Mouse (Mus musculus) CH12.LX (cell line): ENCODE data around the gene AC124502.3. TPM values are rescaled to one million over a fixed set of nuclear protein-coding genes. Genes with fewer than 3 reads are reported as not detected.

Experiments used
- DNase-seq: peaks from one replicate; pipeline ENCODE4 v3.0.0-alpha.2; 2013; ENCODE audit errors: extremely low read depth
- H3K27ac ChIP-seq: 2 replicates; pipeline ENCODE4 v1.5.1; 2012; ENCODE audit warnings: low read depth, mild to moderate bottlenecking, control low read depth, moderate library complexity; ENCODE audit not compliant: insufficient read depth
- H3K27me3 ChIP-seq: replicated peaks from 2 replicates; pipeline ENCODE3; 2012; ENCODE audit warnings: inconsistent platforms
- H3K36me3 ChIP-seq, 2 experiments: replicated peaks in 1 of 2; 2 replicates each; pipeline versions ENCODE3 to v1.6.1; 2012; ENCODE audit warnings: inconsistent platforms in 1 of 2, low read length in 1 of 2, mild to moderate bottlenecking in 1 of 2, mixed read lengths in 1 of 2, moderate library complexity in 1 of 2; ENCODE audit not compliant: control insufficient read depth in 1 of 2, insufficient read depth in 1 of 2
- H3K4me1 ChIP-seq, 2 experiments: 2 replicates each; pipeline ENCODE4 v1.6.1; 2012; ENCODE audit warnings: inconsistent platforms in 1 of 2, moderate library complexity in 1 of 2; ENCODE audit not compliant: insufficient read depth in 2 of 2, control insufficient read depth in 1 of 2
- H3K4me2 ChIP-seq: 2 replicates; pipeline ENCODE4 v1.6.1; 2012; ENCODE audit warnings: low read depth, mild to moderate bottlenecking, control low read depth; ENCODE audit not compliant: poor library complexity, insufficient read depth, severe bottlenecking
- H3K4me3 ChIP-seq, 3 experiments: fragments of 150-350 bp in 1 of 3; sonication (generic) in 1 of 3; replicated peaks in 1 of 3; 2 replicates each; pipeline versions ENCODE3 to v1.5.1; 2011 to 2012; ENCODE audit warnings: low read depth in 2 of 3, low read length in 2 of 3, mild to moderate bottlenecking in 2 of 3, moderate library complexity in 2 of 3, control low read depth in 1 of 3, improper control_type of control experiment in 1 of 3, inconsistent platforms in 1 of 3, mixed read lengths in 1 of 3; ENCODE audit not compliant: poor library complexity in 1 of 3
- H3K79me2 ChIP-seq: replicated peaks from 2 replicates; pipeline ENCODE4 v1.6.1; 2012; ENCODE audit warnings: mild to moderate bottlenecking, moderate library complexity; ENCODE audit not compliant: control insufficient read depth, poor library complexity, insufficient read depth, severe bottlenecking; ENCODE audit errors: extremely low read depth
- H3K9ac ChIP-seq: 2 replicates; pipeline ENCODE4 v1.6.1; 2012; ENCODE audit warnings: low read depth, mild to moderate bottlenecking, control low read depth, moderate library complexity; ENCODE audit not compliant: insufficient read depth
- H3K9me3 ChIP-seq: replicated peaks from 2 replicates; pipeline ENCODE3; 2012; ENCODE audit warnings: low read length, inconsistent platforms, mixed read lengths
- BHLHE40 ChIP-seq: IDR thresholded peaks from 2 replicates; pipeline ENCODE4 v1.6.1; 2011; ENCODE audit warnings: mild to moderate bottlenecking, low read depth, low read length, improper control_type of control experiment
- E2F4 ChIP-seq: IDR thresholded peaks from 2 replicates; pipeline ENCODE4 v1.6.1; 2011; ENCODE audit warnings: low read depth, low read length, improper control_type of control experiment; ENCODE audit not compliant: insufficient replicate concordance
- JUND ChIP-seq: conservative IDR thresholded peaks from 2 replicates; pipeline ENCODE4 v1.6.1; 2011; ENCODE audit warnings: low read depth, low read length, improper control_type of control experiment
- MAX ChIP-seq: IDR thresholded peaks from 2 replicates; pipeline ENCODE4 v1.6.1; 2011; ENCODE audit warnings: low read length, improper control_type of control experiment
- MXI1 ChIP-seq: IDR thresholded peaks from 2 replicates; pipeline ENCODE4 v1.6.1; 2011; ENCODE audit warnings: mild to moderate bottlenecking, low read depth, low read length, improper control_type of control experiment
- MYC ChIP-seq: IDR thresholded peaks from 2 replicates; pipeline ENCODE4 v1.6.1; 2011; ENCODE audit warnings: low read depth, mild to moderate bottlenecking, improper control_type of control experiment, low read length
- NRF1 ChIP-seq: IDR thresholded peaks from 2 replicates; pipeline ENCODE4 v1.6.1; 2014; ENCODE audit warnings: low read depth, mild to moderate bottlenecking, inconsistent platforms, low read length, improper control_type of control experiment, moderate library complexity
- SIN3A ChIP-seq: IDR thresholded peaks from 2 replicates; pipeline ENCODE4 v1.6.1; 2012; ENCODE audit warnings: low read length, improper control_type of control experiment, inconsistent platforms
- TBP ChIP-seq: conservative IDR thresholded peaks from 2 replicates; pipeline ENCODE4 v1.6.1; 2011; ENCODE audit warnings: low read depth, low read length, improper control_type of control experiment
- dilution Hi-C: fragments of 300-500 bp; cut with MboI; formaldehyde crosslinking; loops from 2 replicates; pipeline ENCODE4 v1.14.3; 2020; ENCODE audit warnings: low sequenced_read_pairs; ENCODE audit not compliant: extremely low pct_unique_long_range_greater_than_20kb, extremely low pct_ligation_motif_present
- in situ Hi-C: fragments of 300-500 bp; cut with MboI; formaldehyde crosslinking; loops from 3 replicates; pipeline ENCODE4 v1.14.3; 2019; ENCODE audit warnings: low sequenced_read_pairs, low pct_ligation_motif_present, low pct_unique_long_range_greater_than_20kb, mixed read lengths
- polyA plus RNA-seq: library from polyadenylated mRNA; unstranded; fragments of >175 nt; gene quantifications from 2 replicates; pipeline ENCODE4 v1.2.1, GENCODE M21; 2012; ENCODE audit warnings: low read depth; ENCODE audit not compliant: insufficient read length
- total RNA-seq, 2 experiments: library from RNA; depleted of rRNA; stranded (reverse); fragments of 300-350 nt in 1 of 2; fragments of >200 nt in 1 of 2; gene quantifications; 2 replicates each; pipeline ENCODE4 v1.2.3; 2012 to 2014

Gene AC124502.3
- total and polyA plus RNA-seq, 3 experiments, result 0.15 to 2.1 (median 0.29) TPM

- dilution Hi-C loops (no loop called here), in situ Hi-C loops (no loop called here)
- DNase-seq, result no peak
- TF ChIP-seq JUND, result no peak
- no peak for TF ChIP-seq MXI1
- no peak for TF ChIP-seq NRF1
- no peak for TF ChIP-seq BHLHE40
- no peak for TF ChIP-seq TBP
- Histone ChIP-seq H3K4me1 (peaks cover 0 to 7% of the 10 kb centered on the region in 2 experiments; a peak in 3 of 4 replicates), H3K36me3 (no peaks in the 10 kb centered on the region), H3K79me2 (no peaks in the 10 kb centered on the region), H3K9ac (no peak overlapping the region), H3K9me3 (no peaks in the 10 kb centered on the region), H3K4me2 (no peak overlapping the region), H3K27ac (no peak overlapping the region), H3K27me3 (peaks cover 85% of the 10 kb centered on the region), H3K4me3 (no peak overlapping the region)
Measured at GRCm38 (mm10) chr19:5067040-5067799, 28.5 kb downstream of the AC124502.3 start.

- dilution Hi-C loops (no loop called here), in situ Hi-C loops (no loop called here)
- no peak for DNase-seq
- Histone ChIP-seq H3K9ac (no peak within 1 kb of the TSS), H3K4me2 (no peak within 1 kb of the TSS), H3K9me3 (no peaks in the 10 kb centered on the region), H3K36me3 (no peaks in the 10 kb centered on the region), H3K27ac (no peak within 1 kb of the TSS), H3K4me1 (peaks cover 3 to 15% of the 10 kb centered on the region in 2 experiments; a peak in 3 of 4 replicates), H3K4me3 (no peak within 1 kb of the TSS), H3K79me2 (no peaks in the 10 kb centered on the region), H3K27me3 (peaks cover 81% of the 10 kb centered on the region)
- TF ChIP-seq E2F4 (no peak), MAX (no peak), MYC (no peak)
Measured at GRCm38 (mm10) chr19:5067867-5068569, 29.3 kb downstream of the AC124502.3 start, which contains the start of gene Cd248. Gene Cd248, plus strand, starts transcription at chr19:5068078.

GRCm38 (mm10) chr19:5068570-5069234 is 30.0 kb downstream of the AC124502.3 start:
- Histone ChIP-seq H3K27ac (no peak overlapping the region), H3K27me3 (peaks cover 82% of the 10 kb centered on the region), H3K4me1 (peaks cover 3 to 20% of the 10 kb centered on the region in 2 experiments; a peak in 3 of 4 replicates), H3K4me3 (no peak overlapping the region), H3K36me3 (no peaks in the 10 kb centered on the region), H3K4me2 (no peak overlapping the region), H3K9me3 (no peaks in the 10 kb centered on the region), H3K79me2 (no peaks in the 10 kb centered on the region), H3K9ac (no peak overlapping the region)
- TF ChIP-seq SIN3A, result no peak
- dilution Hi-C loops (no loop called here), in situ Hi-C loops (no loop called here)
- no peak for DNase-seq
